Mouse (Mus musculus): ENCODE results near the gene Gm14137. TPM values are rescaled to one million over a fixed set of nuclear protein-coding genes. Genes with fewer than 3 reads are reported as not detected.

Gm14137 gene
- polyA plus RNA-seq, 1 experiment from 2014 or later, result 0.45 TPM

DNA sequence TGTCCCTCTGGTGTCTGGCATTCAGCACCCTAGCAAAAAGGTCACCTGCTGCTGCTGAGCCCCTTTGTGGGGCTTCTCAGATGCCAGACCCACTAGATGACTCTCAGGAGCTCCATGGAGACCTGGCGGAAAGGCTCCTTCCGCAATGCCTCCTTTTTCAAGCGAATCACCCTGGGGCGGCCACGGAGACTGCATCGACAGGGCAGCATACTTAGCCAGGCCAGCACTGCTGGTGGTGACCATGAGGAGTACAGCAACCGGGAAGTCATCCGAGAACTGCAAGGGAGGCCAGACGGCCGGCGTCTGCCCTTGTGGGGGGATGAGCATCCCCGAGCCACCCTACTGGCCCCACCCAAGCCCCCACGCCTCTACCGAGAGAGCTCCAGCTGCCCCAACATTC is 557 bp downstream of the Gm14137 start:
- H3K27me3 ChIP-seq, result no peaks in the 10 kb centered on the region
- WGBS, result 71% methylated on average over 14 of the region's 14 CpGs
- no peaks in the 10 kb centered on the region for H3K9me3 ChIP-seq
- H3K4me1 ChIP-seq, result peaks cover 17% of the 10 kb centered on the region
- no peak overlapping the region for H3K4me2 ChIP-seq
- no peak for ATAC-seq (ENCODE audit: borderline replicate concordance, extremely low read depth, low FRiP score, low TSS enrichment)
- H3K36me3 ChIP-seq, result 0 out of 2 replicates have a peak, but pooled peaks cover 4% of the 10 kb centered on the region
- no peak overlapping the region for H3K4me3 ChIP-seq
- H3K9ac ChIP-seq, result no peak overlapping the region
- H3K27ac ChIP-seq, result no peak overlapping the region

DNA sequence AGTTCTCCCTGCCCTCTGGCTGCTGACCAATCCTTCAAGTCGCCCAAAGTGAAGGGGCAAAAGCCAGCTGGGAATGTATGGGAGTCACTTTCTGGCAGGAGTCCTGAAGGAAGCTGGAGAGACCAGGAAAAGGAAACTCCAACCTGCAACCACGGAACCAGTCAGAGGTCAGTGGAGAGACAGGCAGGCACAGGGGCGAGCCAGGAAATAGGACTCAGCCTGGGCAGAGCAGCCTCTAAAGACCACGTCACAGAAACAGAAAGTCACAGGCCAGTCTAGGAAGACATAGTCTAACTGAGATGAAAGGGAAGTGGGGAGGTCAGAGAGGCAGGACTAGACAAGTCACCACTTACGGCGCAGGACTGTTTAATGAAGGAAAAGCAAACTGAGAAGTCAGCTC is 1.3 kb downstream of the Gm14137 start:
- peak overlapping the region; percentile 20; the same call in 1 of the 2 replicates for H3K27ac ChIP-seq
- H3K27me3 ChIP-seq, result no peaks in the 10 kb centered on the region
- no peak overlapping the region for H3K9ac ChIP-seq
- H3K4me1 ChIP-seq, result peaks cover 17% of the 10 kb centered on the region
- 41% methylated on average over 6 of the region's 6 CpGs for WGBS
- ATAC-seq (ENCODE audit: borderline replicate concordance, extremely low read depth, low FRiP score, low TSS enrichment), result no peak
- H3K4me2 ChIP-seq, result no peak overlapping the region
- H3K4me3 ChIP-seq, result no peak overlapping the region
- no peaks in the 10 kb centered on the region for H3K9me3 ChIP-seq
- H3K36me3 ChIP-seq, result 0 out of 2 replicates have a peak, but pooled peaks cover 4% of the 10 kb centered on the region

DNA sequence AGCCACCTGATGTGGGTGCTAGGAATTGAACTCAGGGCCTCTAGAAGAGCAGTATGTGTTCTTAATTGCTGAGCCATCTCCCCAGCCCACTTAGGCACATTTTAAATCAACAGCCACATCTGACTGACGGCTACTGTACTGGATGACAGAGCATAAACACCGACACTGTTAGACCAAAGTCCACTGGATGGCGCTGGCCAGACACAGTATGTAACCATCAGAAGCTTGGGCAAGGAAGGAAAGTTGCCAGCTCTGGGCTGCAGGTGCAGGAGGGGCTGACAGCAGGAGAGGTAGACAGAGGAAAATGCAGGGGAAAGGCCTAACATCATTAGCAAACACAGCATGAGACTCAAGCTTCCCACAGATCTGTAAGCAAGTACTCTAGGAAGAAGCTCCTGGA is 2.5 kb downstream of the Gm14137 start:
- ATAC-seq (ENCODE audit: borderline replicate concordance, extremely low read depth, low FRiP score, low TSS enrichment), result no peak
- H3K36me3 ChIP-seq, result 0 out of 2 replicates have a peak, but pooled peaks cover 4% of the 10 kb centered on the region
- H3K27me3 ChIP-seq, result no peaks in the 10 kb centered on the region
- no peak overlapping the region for H3K4me3 ChIP-seq
- WGBS, result 55% methylated on average over 3 of the region's 3 CpGs
- no peaks in the 10 kb centered on the region for H3K9me3 ChIP-seq
- no peak overlapping the region for H3K4me2 ChIP-seq
- peaks cover 17% of the 10 kb centered on the region for H3K4me1 ChIP-seq
- H3K27ac ChIP-seq, result no peak overlapping the region
- H3K9ac ChIP-seq, result no peak overlapping the region

DNA sequence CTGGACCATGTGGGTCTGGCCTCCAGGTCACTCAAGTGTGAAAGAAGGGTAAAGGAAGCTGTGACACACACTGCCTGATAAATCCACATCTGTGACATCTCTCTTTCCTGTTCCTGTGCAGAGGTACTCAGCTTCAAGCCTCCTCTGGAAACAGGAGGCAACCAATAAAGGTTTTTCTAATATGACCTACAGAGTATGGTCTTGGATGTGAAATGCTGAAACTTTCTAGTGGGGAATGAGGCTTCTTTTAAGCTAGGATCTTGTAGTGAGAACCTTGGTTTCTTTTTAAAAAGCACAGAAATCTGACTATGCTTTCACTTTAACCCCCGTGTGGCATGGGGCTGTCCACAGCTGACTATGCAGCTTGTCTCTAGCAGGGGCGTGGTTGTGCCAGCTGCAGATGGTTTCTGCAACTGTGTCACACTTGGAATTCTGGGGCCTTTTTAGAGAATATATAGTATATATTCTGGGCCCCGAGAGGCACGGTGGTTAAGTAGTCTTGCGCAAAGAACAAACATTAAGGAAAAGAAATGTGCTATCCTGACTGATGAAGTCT is 3.2 kb downstream of the Gm14137 start:
- H3K9ac ChIP-seq, result no peak overlapping the region
- H3K36me3 ChIP-seq, result 0 out of 2 replicates have a peak, but pooled peaks cover 4% of the 10 kb centered on the region
- H3K9me3 ChIP-seq, result no peaks in the 10 kb centered on the region
- no peak for ATAC-seq (ENCODE audit: borderline replicate concordance, extremely low read depth, low FRiP score, low TSS enrichment)
- 70% methylated on average over 5 of the region's 5 CpGs for WGBS
- H3K27ac ChIP-seq, result no peak overlapping the region
- H3K4me3 ChIP-seq, result no peak overlapping the region
- no peaks in the 10 kb centered on the region for H3K27me3 ChIP-seq
- peaks cover 15% of the 10 kb centered on the region for H3K4me1 ChIP-seq
- no peak overlapping the region for H3K4me2 ChIP-seq

DNA sequence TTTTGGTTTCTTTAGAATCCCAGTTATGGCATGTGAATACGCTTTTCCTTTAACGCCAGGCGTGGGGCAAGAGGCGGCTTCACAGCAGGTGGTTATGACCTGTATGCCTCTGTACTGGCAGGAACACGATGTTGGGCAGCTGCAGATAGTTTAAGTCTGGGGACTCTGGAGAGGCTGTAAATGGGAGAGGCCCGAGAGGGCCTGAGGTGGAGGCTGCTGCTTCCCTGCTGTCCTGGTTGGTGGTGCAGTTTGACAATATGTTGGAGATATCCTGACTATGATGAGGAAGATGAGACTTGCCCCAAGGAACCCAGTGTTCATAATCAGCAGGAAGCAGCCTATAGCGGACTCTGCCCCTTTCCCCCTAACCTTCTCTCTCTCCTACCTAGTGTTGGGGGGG is 8.6 kb downstream of the Gm14137 start:
- no peak overlapping the region for H3K27ac ChIP-seq
- no peaks in the 10 kb centered on the region for H3K4me1 ChIP-seq
- no peak for ATAC-seq (ENCODE audit: borderline replicate concordance, extremely low read depth, low FRiP score, low TSS enrichment)
- peaks cover 16% of the 10 kb centered on the region; the same call in 1 of the 2 replicates for H3K36me3 ChIP-seq
- no peaks in the 10 kb centered on the region for H3K9me3 ChIP-seq
- no peak overlapping the region for H3K9ac ChIP-seq
- H3K27me3 ChIP-seq, result no peaks in the 10 kb centered on the region
- no peak overlapping the region for H3K4me3 ChIP-seq
- 83% methylated on average over 7 of the region's 7 CpGs for WGBS
- H3K4me2 ChIP-seq, result no peak overlapping the region

DNA sequence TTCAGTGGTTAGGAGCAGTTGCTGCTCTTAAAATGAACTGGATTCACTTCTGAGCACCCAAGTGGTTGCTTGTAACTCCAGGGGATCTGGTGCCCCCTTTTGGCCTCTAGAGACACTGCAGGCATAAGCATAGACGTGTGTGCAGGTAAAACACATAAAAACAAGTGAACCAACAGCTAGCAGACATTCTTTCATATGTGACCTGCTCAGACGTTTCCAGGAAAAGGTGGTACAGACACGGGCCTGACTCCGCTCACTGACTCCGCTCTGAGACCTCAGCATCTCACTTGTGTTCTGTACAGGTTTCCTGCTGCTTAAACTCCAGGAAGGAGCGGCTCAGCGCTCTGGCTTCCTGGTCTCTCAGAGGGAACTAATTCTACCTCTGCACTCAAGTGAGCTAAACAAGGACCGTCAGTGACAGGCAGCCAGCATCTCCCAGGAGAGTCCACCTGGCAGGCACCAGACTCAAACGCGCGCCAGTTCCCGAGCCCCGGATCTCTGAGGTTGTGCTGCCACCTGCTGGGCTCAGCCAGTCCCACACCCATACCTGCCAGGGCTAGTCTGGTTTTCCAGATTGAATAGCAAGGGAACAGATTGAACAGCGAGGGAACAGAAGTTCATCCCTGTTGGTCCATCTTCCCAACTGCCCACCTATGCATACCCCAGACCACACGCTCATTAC is 14.9 kb downstream of the Gm14137 start:
- Histone ChIP-seq H3K9me3 (no peaks in the 10 kb centered on the region), H3K4me2 (peak overlapping the region; percentile 59), H3K36me3 (peaks cover 6% of the 10 kb centered on the region; the same call in 1 of the 2 replicates), H3K27ac (no peak overlapping the region), H3K27me3 (no peaks in the 10 kb centered on the region), H3K4me3 (peak overlapping the region; percentile 28), H3K4me1 (peaks cover 5% of the 10 kb centered on the region; the same call in 1 of the 2 replicates), H3K9ac (no peak overlapping the region)
- peak; percentile 57; the same call in 1 of the 2 replicates for ATAC-seq (ENCODE audit: borderline replicate concordance, extremely low read depth, low FRiP score, low TSS enrichment)
- 6% methylated on average over 15 of the region's 15 CpGs for WGBS

DNA sequence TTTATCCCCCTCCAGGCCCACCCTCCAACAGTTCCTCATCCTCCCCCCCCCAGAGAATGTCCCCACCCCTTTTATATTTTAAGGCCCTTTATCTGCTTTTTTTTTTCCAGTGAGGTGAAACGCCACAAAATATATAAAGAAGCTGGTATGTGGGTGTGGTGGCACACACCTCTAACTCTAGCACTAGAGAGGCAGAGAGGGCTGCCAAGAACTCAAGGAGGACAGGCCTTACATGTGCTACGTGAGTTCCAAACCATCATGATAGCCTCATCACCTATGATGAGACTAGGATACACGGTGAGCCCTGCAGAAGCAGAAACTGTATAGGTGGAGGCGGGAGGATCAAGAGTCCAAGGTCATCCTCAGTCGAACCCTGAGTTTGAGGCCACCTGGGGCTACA is 16.7 kb downstream of the Gm14137 start:
- H3K36me3 ChIP-seq, result no peaks in the 10 kb centered on the region
- H3K4me1 ChIP-seq, result peaks cover 5% of the 10 kb centered on the region; the same call in 1 of the 2 replicates
- no peak for ATAC-seq (ENCODE audit: borderline replicate concordance, extremely low read depth, low FRiP score, low TSS enrichment)
- H3K4me3 ChIP-seq, result no peak overlapping the region
- no peaks in the 10 kb centered on the region for H3K9me3 ChIP-seq
- 77% methylated on average over 5 of the region's 5 CpGs for whole genome bisulfite sequencing
- H3K4me2 ChIP-seq, result no peak overlapping the region
- H3K9ac ChIP-seq, result no peak overlapping the region
- no peaks in the 10 kb centered on the region for H3K27me3 ChIP-seq
- no peak overlapping the region for H3K27ac ChIP-seq

DNA sequence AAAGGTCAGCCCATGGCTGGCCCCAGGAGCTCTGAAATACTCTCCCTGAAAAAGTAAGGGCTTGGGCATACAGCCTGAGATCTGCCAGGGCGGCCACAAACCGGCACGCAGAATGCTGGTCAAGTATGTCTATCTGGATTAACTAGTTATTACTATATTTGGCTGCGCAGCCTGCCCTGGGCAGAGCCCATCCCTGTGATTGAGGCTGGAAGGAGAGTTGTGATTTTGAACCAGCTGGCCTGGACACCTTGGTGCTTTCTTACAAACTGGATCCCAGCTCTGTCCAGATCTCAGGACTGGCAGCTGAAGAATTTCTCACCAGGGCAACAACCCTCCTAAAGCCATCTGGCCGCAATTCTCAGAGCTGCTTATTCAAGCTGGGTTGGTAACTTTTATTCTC is 19.8 kb downstream of the Gm14137 start:
- ATAC-seq (ENCODE audit: borderline replicate concordance, extremely low read depth, low FRiP score, low TSS enrichment), result no peak
- no peaks in the 10 kb centered on the region for H3K36me3 ChIP-seq
- WGBS, result 83% methylated on average over 5 of the region's 5 CpGs
- no peaks in the 10 kb centered on the region for H3K27me3 ChIP-seq
- H3K27ac ChIP-seq, result no peak overlapping the region
- H3K4me1 ChIP-seq, result peaks cover 2% of the 10 kb centered on the region; the same call in 1 of the 2 replicates
- no peak overlapping the region for H3K4me3 ChIP-seq
- no peak overlapping the region for H3K4me2 ChIP-seq
- no peaks in the 10 kb centered on the region for H3K9me3 ChIP-seq
- H3K9ac ChIP-seq, result no peak overlapping the region

DNA sequence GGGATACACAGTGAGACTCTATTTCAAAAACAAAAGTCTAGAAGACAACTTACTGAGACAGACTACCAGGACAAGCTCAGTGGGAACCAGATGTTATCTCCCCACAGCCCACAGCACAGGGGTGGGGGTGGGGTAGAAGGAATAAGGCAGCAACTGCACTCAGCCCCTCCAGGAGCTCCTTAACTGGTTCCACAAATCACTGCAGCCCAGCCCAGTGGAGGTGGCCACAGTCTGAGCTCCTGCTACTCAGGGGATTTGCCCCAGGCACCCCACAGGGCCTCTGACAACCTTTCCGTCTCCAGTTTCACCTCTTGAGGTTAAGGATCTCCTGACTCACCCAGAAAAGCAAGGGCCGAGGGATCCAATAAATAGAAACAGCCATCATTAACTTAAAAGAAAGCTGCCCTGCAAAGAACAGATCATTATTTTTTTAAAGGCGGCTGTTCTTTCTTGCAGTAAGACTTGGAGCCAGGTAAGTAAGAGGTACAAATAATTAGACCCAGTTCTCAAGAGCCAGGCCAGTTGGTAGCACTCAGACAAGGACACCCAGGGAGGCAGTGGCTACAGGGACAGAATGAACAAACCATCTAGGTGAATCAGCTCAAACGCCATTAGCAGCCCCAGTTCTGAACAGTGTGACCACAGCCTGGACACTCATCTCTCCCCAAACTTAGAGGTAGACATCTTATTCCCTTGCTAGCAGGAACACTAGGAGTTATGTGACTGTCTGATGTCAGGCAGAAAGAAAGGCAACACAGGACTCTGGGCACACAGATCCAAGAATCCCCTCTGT is 22.2 kb downstream of the Gm14137 start:
- H3K27ac ChIP-seq, result no peak overlapping the region
- H3K9me3 ChIP-seq, result no peaks in the 10 kb centered on the region
- no peaks in the 10 kb centered on the region for H3K27me3 ChIP-seq
- no peaks in the 10 kb centered on the region for H3K4me1 ChIP-seq
- H3K9ac ChIP-seq, result no peak overlapping the region
- H3K4me3 ChIP-seq, result no peak overlapping the region
- no peak overlapping the region for H3K4me2 ChIP-seq
- H3K36me3 ChIP-seq, result no peaks in the 10 kb centered on the region
- WGBS, result 32% methylated on average over 4 of the region's 4 CpGs
- ATAC-seq (ENCODE audit: borderline replicate concordance, extremely low read depth, low FRiP score, low TSS enrichment), result no peak

DNA sequence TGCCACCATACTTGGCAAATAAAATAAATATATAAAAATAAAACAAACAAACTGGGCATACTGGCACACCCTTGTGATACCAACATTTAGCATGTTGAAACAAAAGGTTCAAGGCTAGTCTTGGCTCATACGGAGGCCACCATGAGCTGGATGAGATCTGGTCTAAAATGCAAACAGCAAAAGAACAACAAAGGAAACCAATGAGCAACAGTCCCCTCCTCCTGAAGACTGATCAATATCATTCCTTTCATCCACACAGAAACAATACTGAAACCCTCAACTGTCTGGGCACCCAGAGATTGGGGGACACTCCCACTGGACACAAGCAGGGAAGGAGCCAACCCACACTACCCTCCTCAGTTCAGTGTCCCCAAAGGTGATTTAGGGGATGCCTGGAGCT is 23.2 kb downstream of the Gm14137 start:
- WGBS, result 63% methylated on average over 1 of the region's 1 CpGs

DNA sequence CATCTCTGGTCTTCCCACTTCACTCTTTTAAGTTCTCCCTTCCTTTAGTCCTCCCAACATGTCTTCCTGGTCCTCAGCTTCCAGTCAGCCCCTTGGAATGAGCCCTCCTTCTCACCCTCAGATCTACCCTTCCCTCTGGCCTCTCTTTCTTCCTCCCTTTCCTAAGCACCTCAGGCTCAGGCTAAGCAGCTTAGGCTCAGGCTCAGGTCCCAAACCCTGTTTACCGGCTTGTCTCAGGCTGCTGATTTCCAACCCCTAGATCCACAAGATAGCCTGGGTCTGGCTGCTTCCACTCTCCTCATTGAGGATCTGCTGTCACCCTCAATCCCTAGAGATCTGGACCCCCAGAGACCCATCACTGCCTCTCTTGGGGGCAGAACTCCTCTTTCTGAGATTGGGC is 23.7 kb downstream of the Gm14137 start:
- WGBS, result 33% methylated on average over 1 of the region's 1 CpGs
- no peaks in the 10 kb centered on the region for H3K9me3 ChIP-seq
- no peaks in the 10 kb centered on the region for H3K36me3 ChIP-seq
- H3K27ac ChIP-seq, result no peak overlapping the region
- no peak overlapping the region for H3K9ac ChIP-seq
- no peak overlapping the region for H3K4me2 ChIP-seq
- 0 out of 2 replicates have a peak, but pooled peaks cover 4% of the 10 kb centered on the region for H3K4me1 ChIP-seq
- no peak overlapping the region for H3K4me3 ChIP-seq
- ATAC-seq (ENCODE audit: borderline replicate concordance, extremely low read depth, low FRiP score, low TSS enrichment), result no peak
- no peaks in the 10 kb centered on the region for H3K27me3 ChIP-seq

More for the DNA sequence above, 23.2 kb downstream of the Gm14137 start:
- no peaks in the 10 kb centered on the region for H3K4me1 ChIP-seq
- no peaks in the 10 kb centered on the region for H3K36me3 ChIP-seq
- H3K4me2 ChIP-seq, result no peak overlapping the region
- no peaks in the 10 kb centered on the region for H3K27me3 ChIP-seq
- no peak for ATAC-seq (ENCODE audit: borderline replicate concordance, extremely low read depth, low FRiP score, low TSS enrichment)
- H3K9me3 ChIP-seq, result no peaks in the 10 kb centered on the region
- H3K27ac ChIP-seq, result no peak overlapping the region
- no peak overlapping the region for H3K4me3 ChIP-seq
- H3K9ac ChIP-seq, result no peak overlapping the region

DNA sequence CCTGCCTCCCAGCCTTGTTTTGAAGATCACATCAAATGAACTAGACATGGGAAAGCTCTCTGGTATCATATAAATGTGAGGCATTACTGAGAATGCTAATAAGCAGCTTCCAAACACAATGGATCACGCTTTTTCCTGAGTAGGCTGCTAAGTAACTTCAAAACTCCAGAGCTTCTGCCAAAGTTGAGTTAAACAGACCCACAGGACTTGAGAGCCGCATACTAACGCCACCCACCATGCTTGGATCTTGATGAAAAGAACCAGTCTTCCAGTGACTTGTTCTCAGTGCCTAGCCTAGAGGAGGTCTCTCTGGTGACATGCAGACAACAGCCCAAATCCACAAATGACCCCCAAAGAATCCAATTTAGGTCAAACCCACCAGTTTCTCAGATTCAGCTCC is 24.6 kb downstream of the Gm14137 start:
- Histone ChIP-seq H3K9ac (no peak overlapping the region), H3K36me3 (no peaks in the 10 kb centered on the region), H3K4me1 (0 out of 2 replicates have a peak, but pooled peaks cover 7% of the 10 kb centered on the region), H3K4me2 (no peak overlapping the region), H3K27ac (no peak overlapping the region), H3K27me3 (no peaks in the 10 kb centered on the region), H3K4me3 (no peak overlapping the region), H3K9me3 (no peaks in the 10 kb centered on the region)
- WGBS, result 67% methylated on average over 3 of the region's 3 CpGs
- no peak for ATAC-seq (ENCODE audit: borderline replicate concordance, extremely low read depth, low FRiP score, low TSS enrichment)
